Mouse (Mus musculus) liver, postnatal 0 days (tissue): ENCODE measurements around the gene Brap. TPM values are rescaled to one million over a fixed set of nuclear protein-coding genes. Genes with fewer than 3 reads are reported as not detected.
"Not testable (repeated sequence)": the region's sequence is repeated elsewhere in the genome, so short reads cannot be mapped to it uniquely, and the experiment has no call there.

Experiments
- ATAC-seq: fragments of 200-750 bp; cut with Nextera tagmentation; 2 replicates; pipeline ENCODE4 v1.8.0; 2017; ENCODE audit warnings: mild to moderate bottlenecking, moderate library complexity
- DNase-seq: peaks from one replicate; pipeline ENCODE4 v3.0.0-alpha.2; 2016
- H3K27ac ChIP-seq: fragments of 300-500 bp; sonication (generic); 2 replicates; pipeline ENCODE4 v1.5.1; 2014; ENCODE audit warnings: antibody characterized with exemption, moderate library complexity, mild to moderate bottlenecking, low read depth
- H3K27me3 ChIP-seq: fragments of 300-500 bp; sonication (generic); 2 replicates; pipeline ENCODE4 v1.6.1; 2014; ENCODE audit warnings: low read length, control low read depth, mixed read lengths; ENCODE audit not compliant: insufficient read depth
- H3K36me3 ChIP-seq: fragments of 300-500 bp; sonication (generic); replicated peaks from 2 replicates; pipeline ENCODE4 v1.6.1; 2014; ENCODE audit warnings: mild to moderate bottlenecking, control low read depth, low read length, moderate library complexity, mixed read lengths; ENCODE audit not compliant: insufficient read depth
- H3K4me1 ChIP-seq: fragments of 300-500 bp; sonication (generic); 2 replicates; pipeline ENCODE4 v1.6.1; 2014; ENCODE audit warnings: antibody characterized with exemption, mild to moderate bottlenecking, control low read depth; ENCODE audit not compliant: insufficient read depth
- H3K4me2 ChIP-seq: fragments of 300-500 bp; sonication (generic); 2 replicates; pipeline ENCODE4 v1.6.1; 2014; ENCODE audit warnings: low read depth, mild to moderate bottlenecking, low read length, moderate library complexity, mixed read lengths
- H3K4me3 ChIP-seq: fragments of 300-500 bp; sonication (generic); 2 replicates; pipeline ENCODE4 v1.5.1; 2014; ENCODE audit warnings: low read depth, low read length
- H3K9ac ChIP-seq: fragments of 300-500 bp; sonication (generic); replicated peaks from 2 replicates; pipeline ENCODE4 v1.6.1; 2014; ENCODE audit warnings: mild to moderate bottlenecking, moderate library complexity
- H3K9me3 ChIP-seq: fragments of 300-500 bp; sonication (generic); 2 replicates; pipeline ENCODE4 v1.6.1; 2016; ENCODE audit warnings: mild to moderate bottlenecking, control low read depth, low read length, mixed read lengths
- CTCF ChIP-seq: sonication (generic); IDR thresholded peaks from 2 replicates; pipeline ENCODE4 v1.5.1; 2016; ENCODE audit warnings: antibody characterized with exemption, low read depth
- EP300 ChIP-seq: IDR thresholded peaks from 2 replicates; pipeline ENCODE4 v1.6.1; 2016; ENCODE audit warnings: antibody characterized with exemption, low read depth, mild to moderate bottlenecking
- WGBS: fragments of 180-500 bp; shearing (Covaris S2); extraction: QIAGEN DNeasy Blood & Tissue Kit; methylation state at CpG from one replicate; pipeline ENCODE4 v1.1.7; 2014; ENCODE audit not compliant: insufficient replicate concordance; 5-methylcytosine and 5-hydroxymethylcytosine counted together
- polyA plus RNA-seq: library from polyadenylated mRNA; unstranded; fragments of >200 nt; fragmentation: Nextera tagmentation; extraction: Ambion mirVana; gene quantifications from 2 replicates; pipeline ENCODE4 v1.2.1, GENCODE M21; 2015

The Brap gene
- polyA plus RNA-seq, 1 experiment from 2014 or later, result 37.9 TPM

DNA sequence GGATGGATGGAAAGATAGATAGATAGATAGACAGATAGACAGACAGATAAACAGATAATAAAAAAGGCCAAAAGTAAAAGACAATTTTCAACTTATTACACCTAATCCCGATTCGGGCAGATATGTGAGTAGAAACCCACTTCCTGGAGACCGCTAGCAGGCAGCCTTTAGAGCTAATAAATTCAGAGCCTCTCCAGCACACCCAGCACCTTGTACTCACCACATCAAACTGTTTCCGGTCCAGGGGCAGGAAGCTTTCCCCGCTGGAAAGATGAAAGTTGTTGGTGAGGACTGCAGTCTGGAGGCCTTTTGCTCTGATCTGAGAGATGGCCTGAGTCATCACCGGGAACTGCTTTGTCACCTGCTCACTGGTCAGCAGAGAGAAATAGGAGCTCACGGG, 11.2 kb upstream of the Brap start:
- Histone ChIP-seq H3K36me3 (peaks cover 17% of the 10 kb centered on the region; the same call in 1 of the 2 replicates), H3K27ac (no peak overlapping the region), H3K27me3 (no peaks in the 10 kb centered on the region), H3K9ac (no peak overlapping the region), H3K4me2 (no peak overlapping the region), H3K4me1 (no peaks in the 10 kb centered on the region), H3K9me3 (no peaks in the 10 kb centered on the region), H3K4me3 (no peak overlapping the region)
- DNase-seq (no peak), ATAC-seq (no peak)
- WGBS, result 69% methylated on average over 7 of the region's 7 CpGs
- TF ChIP-seq EP300, result no peak
- TF ChIP-seq CTCF, result no peak

DNA sequence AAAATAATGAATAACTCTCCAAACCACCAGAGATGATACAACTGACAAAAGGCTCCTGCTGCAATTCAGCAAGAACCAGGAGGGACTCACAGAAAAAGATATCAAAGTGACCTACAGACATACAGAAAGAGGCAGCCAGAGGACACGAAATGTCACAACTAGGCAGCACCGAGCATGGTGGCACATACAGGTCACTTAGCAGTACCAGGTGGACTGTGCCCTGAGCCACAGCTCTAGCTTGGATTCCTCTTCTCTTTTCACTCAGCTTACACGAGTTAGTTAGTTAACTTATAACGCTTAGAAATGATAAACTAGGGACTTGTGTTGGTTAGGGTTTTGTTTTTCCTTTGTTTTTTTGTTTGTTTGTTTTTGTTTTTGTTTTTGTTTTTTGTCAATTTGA, 5.8 kb upstream of the Brap start:
- Histone ChIP-seq H3K4me1 (peaks cover 2% of the 10 kb centered on the region), H3K27ac (no peak overlapping the region), H3K36me3 (no peaks in the 10 kb centered on the region), H3K4me3 (no peak overlapping the region), H3K27me3 (no peaks in the 10 kb centered on the region), H3K9ac (no peak overlapping the region), H3K9me3 (no peaks in the 10 kb centered on the region), H3K4me2 (no peak overlapping the region)
- no peak for ATAC-seq
- DNase-seq, result no peak
- WGBS, result 81% methylated on average over 4 of the region's 4 CpGs
- TF ChIP-seq CTCF (no peak), EP300 (no peak)

DNA sequence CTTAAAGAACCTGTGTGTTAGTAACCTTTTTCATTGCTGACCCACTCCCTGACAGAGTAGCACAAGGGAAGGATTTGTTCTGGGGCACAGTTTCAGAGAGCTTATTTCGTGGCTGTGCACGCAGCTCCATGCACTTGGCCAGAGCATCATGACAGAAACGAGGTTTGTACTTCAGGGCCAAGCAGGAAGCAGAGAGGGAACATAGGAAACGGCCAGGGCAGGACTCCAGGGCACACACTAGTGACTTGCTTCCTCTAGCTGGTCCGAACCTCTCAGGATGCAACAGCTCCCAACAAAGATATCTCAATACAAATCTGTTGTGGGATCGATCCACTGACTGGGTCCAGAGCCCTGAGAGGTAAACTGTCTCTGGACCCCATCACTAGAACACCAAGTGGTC, 3.5 kb upstream of the Brap start:
- WGBS, result 53% methylated on average over 6 of the region's 6 CpGs
- not testable (repeated sequence) for H3K27me3 ChIP-seq, H3K4me2 ChIP-seq, H3K36me3 ChIP-seq, H3K27ac ChIP-seq, H3K9ac ChIP-seq, ATAC-seq, H3K4me3 ChIP-seq, H3K9me3 ChIP-seq, DNase-seq
- H3K4me1 ChIP-seq, result peaks cover 11% of the 10 kb centered on the region

DNA sequence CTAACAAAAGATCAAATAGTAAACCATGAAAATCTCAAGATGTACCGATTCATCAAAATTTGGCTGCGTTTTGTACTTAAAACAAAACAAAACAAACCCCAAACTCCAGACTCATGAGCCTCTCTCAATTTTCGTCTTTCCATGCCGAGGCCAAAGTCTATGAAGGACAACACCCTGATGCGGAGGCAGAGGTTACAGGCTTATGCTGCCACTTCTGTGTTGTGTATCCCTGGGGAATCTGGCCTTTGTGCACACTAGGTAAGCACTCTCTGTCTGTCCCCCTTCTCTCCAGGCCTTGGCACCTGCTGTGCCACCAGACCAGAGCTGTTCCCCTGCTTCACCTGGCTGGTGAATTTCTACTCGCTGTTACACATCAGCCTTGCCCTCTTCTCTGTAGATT, 2.7 kb upstream of the Brap start:
- not testable (repeated sequence) for ATAC-seq, H3K9me3 ChIP-seq, H3K36me3 ChIP-seq, H3K9ac ChIP-seq, DNase-seq, H3K27me3 ChIP-seq, H3K27ac ChIP-seq, H3K4me2 ChIP-seq, H3K4me3 ChIP-seq
- peaks cover 18% of the 10 kb centered on the region for H3K4me1 ChIP-seq
- 83% methylated on average over 6 of the region's 6 CpGs for WGBS

DNA sequence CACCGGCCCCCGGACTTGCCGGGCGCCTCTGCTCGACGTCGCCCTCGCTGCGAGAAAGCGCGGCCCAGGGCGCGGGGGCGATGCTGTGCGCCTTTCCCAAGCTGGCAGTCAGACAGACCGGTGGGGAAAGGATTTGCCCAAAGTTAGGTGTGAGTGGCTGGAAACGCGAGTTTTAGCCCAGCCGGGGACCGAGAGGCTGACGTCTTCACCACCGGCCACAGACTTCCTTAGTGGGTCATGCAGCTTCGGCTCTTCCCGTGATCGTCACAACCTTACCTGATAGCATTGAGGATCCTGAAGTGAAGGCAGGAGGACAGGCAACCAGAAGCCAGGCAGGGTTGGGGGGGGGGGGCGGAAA, 513 bp downstream of the Brap start:
- ATAC-seq (peak; percentile 5; the same call in 1 of the 2 replicates), DNase-seq (no peak)
- Histone ChIP-seq H3K27ac (peak overlapping the region; percentile 90), H3K36me3 (peaks cover 23% of the 10 kb centered on the region), H3K9me3 (no peaks in the 10 kb centered on the region), H3K27me3 (no peaks in the 10 kb centered on the region), H3K9ac (peak overlapping the region; percentile 93), H3K4me1 (peaks cover 18% of the 10 kb centered on the region), H3K4me2 (peak overlapping the region; percentile 96), H3K4me3 (peak overlapping the region; percentile 94)
- WGBS, result 0% methylated on average over 21 of the region's 26 CpGs
- no peak for TF ChIP-seq CTCF
- TF ChIP-seq EP300, result no peak

DNA sequence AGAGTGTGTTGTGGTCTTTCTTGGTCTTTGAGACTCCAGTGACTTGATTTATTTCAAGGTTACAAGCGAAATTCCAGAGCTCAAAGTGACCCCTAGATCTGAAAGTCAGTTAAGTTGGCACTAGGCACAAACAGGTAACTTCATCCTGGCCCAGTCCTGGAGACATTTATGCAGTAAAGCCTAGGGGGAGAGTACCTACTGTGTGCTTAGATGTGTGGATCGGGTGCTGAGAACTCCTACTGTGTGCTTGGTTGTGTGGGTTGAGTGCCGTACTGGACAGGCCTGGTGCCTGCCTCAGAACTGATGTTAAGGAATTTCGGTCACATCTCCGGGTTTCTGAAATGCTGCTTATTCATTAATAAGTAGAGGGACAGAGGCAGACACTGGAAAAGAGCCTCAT, 1.1 kb downstream of the Brap start:
- ATAC-seq (no peak), DNase-seq (no peak)
- Histone ChIP-seq H3K9ac (peak overlapping the region; percentile 93), H3K27ac (peak overlapping the region; percentile 90), H3K4me1 (peaks cover 18% of the 10 kb centered on the region), H3K4me2 (peak overlapping the region; percentile 96), H3K9me3 (no peaks in the 10 kb centered on the region), H3K36me3 (peaks cover 28% of the 10 kb centered on the region), H3K4me3 (peak overlapping the region; percentile 94), H3K27me3 (no peaks in the 10 kb centered on the region)
- TF ChIP-seq EP300 (no peak), CTCF (no peak)
- WGBS, result 90% methylated on average over 5 of the region's 5 CpGs

DNA sequence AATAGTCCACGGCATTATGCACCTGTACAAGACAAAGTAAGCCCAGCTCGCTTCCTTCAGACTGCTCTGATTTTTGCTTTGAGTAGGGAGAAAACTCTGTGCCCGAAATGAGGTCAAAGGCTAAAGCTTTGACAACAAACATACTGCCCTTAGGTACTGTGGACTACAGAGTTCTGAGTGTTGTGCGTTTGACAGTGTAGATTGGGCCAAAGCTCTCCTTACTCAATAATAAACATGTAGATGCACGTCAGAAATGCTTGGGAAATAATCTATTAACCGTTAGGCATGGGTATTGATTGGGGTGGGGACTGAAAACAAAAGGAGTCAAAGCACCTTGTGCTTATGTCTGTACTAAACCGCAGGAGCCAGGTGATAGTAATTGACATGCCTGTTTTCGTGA, 3.1 kb downstream of the Brap start:
- DNase-seq, result no peak
- Histone ChIP-seq H3K9me3 (no peaks in the 10 kb centered on the region), H3K27me3 (no peaks in the 10 kb centered on the region), H3K36me3 (peaks cover 44% of the 10 kb centered on the region), H3K4me1 (peaks cover 25% of the 10 kb centered on the region), H3K27ac (peak overlapping the region; percentile 90), H3K4me2 (peak overlapping the region; percentile 22; the same call in 1 of the 2 replicates), H3K9ac (no peak overlapping the region; the same call in 1 of the 2 replicates), H3K4me3 (no peak overlapping the region)
- 70% methylated on average over 8 of the region's 8 CpGs for WGBS
- no peak for TF ChIP-seq CTCF
- peak; percentile 78 for TF ChIP-seq EP300
- ATAC-seq, result peak; percentile 75
